Mouse (Mus musculus) forebrain, postnatal 0 days (tissue): Measurements from ENCODE around the gene Krt7. TPM values are rescaled to one million over a fixed set of nuclear protein-coding genes. Genes with fewer than 3 reads are reported as not detected.

Experiments used
- ATAC-seq: fragments of 200-750 bp; cut with Nextera tagmentation; 2 replicates; pipeline ENCODE4 v1.8.0; 2017; ENCODE audit warnings: mild to moderate bottlenecking, moderate library complexity
- DNase-seq: peaks from one replicate; pipeline ENCODE4 v3.0.0-alpha.2; 2015
- H3K27ac ChIP-seq: fragments of 300-500 bp; sonication (generic); 2 replicates; pipeline ENCODE4 v1.5.1; 2014; ENCODE audit warnings: low read depth, mild to moderate bottlenecking, antibody characterized with exemption, low read length, moderate library complexity, mixed read lengths
- H3K27me3 ChIP-seq: fragments of 300-500 bp; sonication (generic); 2 replicates; pipeline ENCODE4 v1.6.1; 2014; ENCODE audit warnings: mild to moderate bottlenecking, low read length, mixed read lengths; ENCODE audit not compliant: insufficient read depth
- H3K36me3 ChIP-seq: fragments of 300-500 bp; sonication (generic); 2 replicates; pipeline ENCODE4 v1.6.1; 2014; ENCODE audit warnings: mild to moderate bottlenecking, moderate library complexity; ENCODE audit not compliant: insufficient read depth
- H3K4me1 ChIP-seq: fragments of 300-500 bp; sonication (generic); 2 replicates; pipeline ENCODE4 v1.6.1; 2014; ENCODE audit warnings: antibody characterized with exemption; ENCODE audit not compliant: insufficient read depth
- H3K4me2 ChIP-seq: fragments of 300-500 bp; sonication (generic); 2 replicates; pipeline ENCODE4 v1.6.1; 2014; ENCODE audit warnings: low read depth, mild to moderate bottlenecking, moderate library complexity
- H3K4me3 ChIP-seq: fragments of 300-500 bp; sonication (generic); 2 replicates; pipeline ENCODE4 v1.5.1; 2014; ENCODE audit warnings: low read depth, low read length, mixed read lengths
- H3K9ac ChIP-seq: fragments of 300-500 bp; sonication (generic); 2 replicates; pipeline ENCODE4 v1.6.1; 2014; ENCODE audit warnings: mild to moderate bottlenecking
- H3K9me3 ChIP-seq: fragments of 300-500 bp; sonication (generic); 2 replicates; pipeline ENCODE4 v1.6.1; 2016; ENCODE audit warnings: low read length
- CTCF ChIP-seq: sonication (generic); IDR thresholded peaks from 2 replicates; pipeline ENCODE4 v1.5.1; 2016; ENCODE audit warnings: antibody characterized with exemption, control low read depth, low read depth
- WGBS: fragments of 180-500 bp; shearing (Covaris S2); extraction: QIAGEN DNeasy Blood & Tissue Kit; methylation state at CpG from one replicate; pipeline ENCODE4 v1.1.7; 2014; 5-methylcytosine and 5-hydroxymethylcytosine counted together
- polyA plus RNA-seq: library from polyadenylated mRNA; unstranded; fragments of >200 nt; fragmentation: Nextera tagmentation; extraction: Ambion mirVana; gene quantifications from 2 replicates; pipeline ENCODE4 v1.2.1, GENCODE M21; 2015
- total RNA-seq: library from RNA; depleted of rRNA; stranded (reverse); fragments of >200 nt; gene quantifications from 2 replicates; pipeline ENCODE4 v1.2.3, GENCODE M21; 2014; rRNA removed

Gene Krt7
- total RNA-seq (0.29 and 0.31 TPM in 2 replicates), polyA plus RNA-seq (0.24 and 0.47 TPM in 2 replicates)

GRCm38 (mm10) chr15:101410775-101411174 is at the start of gene Krt7:
Gene Krt7 (plus strand): TSS chr15:101411043.
- DNase-seq = no peak
- Histone ChIP-seq H3K27ac (no peak within 1 kb of the TSS), H3K27me3 (peaks cover 6% of the 10 kb centered on the region), H3K4me1 (no peaks in the 10 kb centered on the region), H3K4me3 (no peak within 1 kb of the TSS), H3K9me3 (no peaks in the 10 kb centered on the region), H3K4me2 (no peak within 1 kb of the TSS), H3K36me3 (no peaks in the 10 kb centered on the region), H3K9ac (no peak within 1 kb of the TSS)
- no peak for ATAC-seq
- 61% methylated on average over 2 of the region's 2 CpGs for WGBS
- TF ChIP-seq CTCF = no peak

GRCm38 (mm10) chr15:101362393-101363010 is 48.3 kb upstream of the Krt7 start:
- no peak overlapping the region for H3K9ac ChIP-seq
- no peaks in the 10 kb centered on the region for H3K36me3 ChIP-seq
- 69% methylated on average over 4 of the region's 4 CpGs for WGBS
- no peaks in the 10 kb centered on the region for H3K9me3 ChIP-seq
- DNase-seq (no peak), ATAC-seq (no peak)
- no peak for TF ChIP-seq CTCF
- no peaks in the 10 kb centered on the region for H3K4me1 ChIP-seq
- no peak overlapping the region for H3K27ac ChIP-seq
- no peaks in the 10 kb centered on the region for H3K27me3 ChIP-seq
- no peak overlapping the region for H3K4me3 ChIP-seq
- H3K4me2 ChIP-seq = no peak overlapping the region

GRCm38 (mm10) chr15:101363933-101364332 is 46.9 kb upstream of the Krt7 start:
- WGBS = 92% methylated on average over 6 of the region's 6 CpGs
- DNase-seq = no peak
- Histone ChIP-seq H3K9ac (no peak overlapping the region), H3K36me3 (no peaks in the 10 kb centered on the region), H3K27me3 (no peaks in the 10 kb centered on the region), H3K4me2 (no peak overlapping the region), H3K27ac (no peak overlapping the region), H3K4me3 (no peak overlapping the region), H3K4me1 (no peaks in the 10 kb centered on the region), H3K9me3 (no peaks in the 10 kb centered on the region)
- TF ChIP-seq CTCF = no peak
- no peak for ATAC-seq

GRCm38 (mm10) chr15:101364425-101364824 is 46.4 kb upstream of the Krt7 start:
- DNase-seq = no peak
- H3K9me3 ChIP-seq = no peaks in the 10 kb centered on the region
- ATAC-seq = no peak

GRCm38 (mm10) chr15:101364891-101365671 is 45.8 kb upstream of the Krt7 start:
- no peak for ATAC-seq
- no peak overlapping the region for H3K4me2 ChIP-seq
- TF ChIP-seq CTCF = no peak
- H3K4me3 ChIP-seq = no peak overlapping the region
- no peaks in the 10 kb centered on the region for H3K9me3 ChIP-seq
- H3K36me3 ChIP-seq = no peaks in the 10 kb centered on the region
- DNase-seq = no peak
- no peaks in the 10 kb centered on the region for H3K27me3 ChIP-seq
- no peak overlapping the region for H3K27ac ChIP-seq
- H3K4me1 ChIP-seq = no peaks in the 10 kb centered on the region
- WGBS = 75% methylated on average over 7 of the region's 7 CpGs
- H3K9ac ChIP-seq = no peak overlapping the region

More at GRCm38 (mm10) chr15:101364425-101364824, 46.4 kb upstream of the Krt7 start:
- no peak for TF ChIP-seq CTCF
- Histone ChIP-seq H3K4me2 (no peak overlapping the region), H3K36me3 (no peaks in the 10 kb centered on the region), H3K27ac (no peak overlapping the region), H3K9ac (no peak overlapping the region), H3K27me3 (no peaks in the 10 kb centered on the region), H3K4me1 (no peaks in the 10 kb centered on the region), H3K4me3 (no peak overlapping the region)
- WGBS = 83% methylated on average over 6 of the region's 6 CpGs

GRCm38 (mm10) chr15:101365721-101366120 is 45.1 kb upstream of the Krt7 start:
- TF ChIP-seq CTCF = no peak
- H3K9me3 ChIP-seq = no peaks in the 10 kb centered on the region
- H3K27ac ChIP-seq = no peak overlapping the region
- ATAC-seq = no peak
- H3K4me3 ChIP-seq = no peak overlapping the region
- H3K4me2 ChIP-seq = no peak overlapping the region
- no peak for DNase-seq
- 74% methylated on average over 4 of the region's 4 CpGs for WGBS
- H3K27me3 ChIP-seq = no peaks in the 10 kb centered on the region
- no peaks in the 10 kb centered on the region for H3K36me3 ChIP-seq
- H3K4me1 ChIP-seq = no peaks in the 10 kb centered on the region
- no peak overlapping the region for H3K9ac ChIP-seq

GRCm38 (mm10) chr15:101366482-101366881 is 44.4 kb upstream of the Krt7 start:
- H3K27me3 ChIP-seq = no peaks in the 10 kb centered on the region
- ATAC-seq (no peak), DNase-seq (no peak)
- no peak overlapping the region for H3K9ac ChIP-seq
- no peak overlapping the region for H3K27ac ChIP-seq
- H3K9me3 ChIP-seq = no peaks in the 10 kb centered on the region
- H3K36me3 ChIP-seq = no peaks in the 10 kb centered on the region
- H3K4me2 ChIP-seq = no peak overlapping the region
- no peak for TF ChIP-seq CTCF
- no peaks in the 10 kb centered on the region for H3K4me1 ChIP-seq
- no peak overlapping the region for H3K4me3 ChIP-seq
- WGBS = 27% methylated on average over 3 of the region's 3 CpGs
